Comparison of ENCODE assay signal across 10 mouse cellular contexts in genomic region chr12:109749256-109749655, GRCm38 (mm10).
A peak's percentile ranks its signal among the peaks of the same experiment; 100 is the strongest.
DNase-seq lines count a peak whose midpoint lies in the region; ATAC-seq lines count a peak whose summit lies in the region.
"Had no signal": no experiment of that assay in that cellular context is flagged by ENCODE, and none has a peak within 500 bp of the region (broad histone marks: within the 10 kb centered on the region; RNA-seq: fewer than 3 reads in every experiment).

No protein-coding gene starts in this region.

- peak overlapping the region; percentile 65 for H3K4me2 ChIP-seq in heart, embryonic 15.5 days
- H3K4me2 ChIP-seq in embryonic facial prominence, embryonic 11.5 days (ENCODE audit: low read depth, low read length): peak overlapping the region; percentile 10; the same call in 1 of the 2 replicates
- peak overlapping the region; percentile 59 for H3K4me2 ChIP-seq in hindbrain, embryonic 16.5 days (ENCODE audit: low read length)
- H3K4me2 ChIP-seq in midbrain, embryonic 14.5 days (ENCODE audit: low read length): peak overlapping the region; percentile 49

- 48% methylated on average over 2 of the region's 2 CpGs for WGBS in heart, embryonic 15.5 days
- WGBS in embryonic facial prominence, embryonic 11.5 days: 32% methylated on average over 2 of the region's 2 CpGs
- 25% methylated on average over 2 of the region's 2 CpGs for WGBS in hindbrain, embryonic 16.5 days
- WGBS in midbrain, embryonic 14.5 days: 36% methylated on average over 2 of the region's 2 CpGs

- ATAC-seq in heart, embryonic 15.5 days (replicated peaks; ENCODE audit: insufficient number of reproducible peaks, insufficient read depth, low FRiP score, low read depth): no peak
- peak; percentile 31; the same call in 1 of the 2 replicates for ATAC-seq in embryonic facial prominence, embryonic 11.5 days (replicated peaks; ENCODE audit: insufficient number of reproducible peaks, low FRiP score, low TSS enrichment, low read depth)
- ATAC-seq in hindbrain, embryonic 16.5 days: no peak; the same call in 1 of the 2 replicates
- 0 out of 2 replicates have a peak, but pooled peaks have one; percentile 13 for ATAC-seq in midbrain, embryonic 14.5 days (ENCODE audit: low FRiP score, low TSS enrichment)
- ATAC-seq in monocyte, adult 5-6 weeks (replicated peaks; ENCODE audit: insufficient number of reproducible peaks, low FRiP score, low TSS enrichment, poor library complexity, severe bottlenecking): no peak

- H3K27me3 ChIP-seq in heart, embryonic 15.5 days: no peaks in the 10 kb centered on the region
- no peaks in the 10 kb centered on the region for H3K27me3 ChIP-seq in embryonic facial prominence, embryonic 11.5 days (ENCODE audit: control insufficient read depth, insufficient read depth, low read length)
- no peaks in the 10 kb centered on the region for H3K27me3 ChIP-seq in hindbrain, embryonic 16.5 days (replicated peaks; ENCODE audit: control insufficient read depth, insufficient read depth, low read length)
- no peaks in the 10 kb centered on the region for H3K27me3 ChIP-seq in midbrain, embryonic 14.5 days (ENCODE audit: control insufficient read depth, insufficient read depth, low read length)
- H3K27me3 ChIP-seq: CH12.LX had no signal

- H3K9ac ChIP-seq in heart, embryonic 15.5 days: no peak overlapping the region
- peak overlapping the region; percentile 30 for H3K9ac ChIP-seq in embryonic facial prominence, embryonic 11.5 days (replicated peaks; ENCODE audit: low read length)
- H3K9ac ChIP-seq in hindbrain, embryonic 16.5 days (ENCODE audit: low read depth, low read length): peak overlapping the region; percentile 55
- H3K9ac ChIP-seq in midbrain, embryonic 14.5 days (replicated peaks; ENCODE audit: low read length): peak overlapping the region; percentile 49

- intact Hi-C loops in heart, postnatal 14 days (cut with DNase I): no loop called here

- H3K27ac ChIP-seq in heart, embryonic 15.5 days: no peak overlapping the region
- H3K27ac ChIP-seq in embryonic facial prominence, embryonic 11.5 days (replicated peaks; ENCODE audit: low read depth, low read length): peak overlapping the region; percentile 28; the same call in 1 of the 2 replicates
- H3K27ac ChIP-seq in hindbrain, embryonic 16.5 days (ENCODE audit: low read depth, low read length): peak overlapping the region; percentile 25; the same call in 1 of the 2 replicates
- peak overlapping the region; percentile 84 for H3K27ac ChIP-seq in midbrain, embryonic 14.5 days (replicated peaks; ENCODE audit: low read depth, low read length)

- H3K9me3 ChIP-seq in heart, embryonic 15.5 days (replicated peaks): no peaks in the 10 kb centered on the region
- H3K9me3 ChIP-seq in embryonic facial prominence, embryonic 11.5 days (replicated peaks; ENCODE audit: control insufficient read depth, low read length): no peaks in the 10 kb centered on the region
- H3K9me3 ChIP-seq in hindbrain, embryonic 16.5 days (ENCODE audit: control insufficient read depth, low read length): no peaks in the 10 kb centered on the region
- H3K9me3 ChIP-seq in midbrain, embryonic 14.5 days (ENCODE audit: control insufficient read depth, low read length): no peaks in the 10 kb centered on the region

- H3K4me3 ChIP-seq in heart, embryonic 15.5 days: peak overlapping the region; percentile 27; the same call in 1 of the 2 replicates
- no peak overlapping the region for H3K4me3 ChIP-seq in embryonic facial prominence, embryonic 11.5 days (ENCODE audit: low read depth, low read length)
- peak overlapping the region; percentile 24; the same call in 1 of the 2 replicates for H3K4me3 ChIP-seq in hindbrain, embryonic 16.5 days (ENCODE audit: low read length)
- H3K4me3 ChIP-seq in midbrain, embryonic 14.5 days (replicated peaks; ENCODE audit: low read depth, low read length): 0 out of 2 replicates have a peak overlapping the region, but pooled peaks have one; percentile 19

- H3K36me3 ChIP-seq in heart, embryonic 15.5 days: no peaks in the 10 kb centered on the region
- no peaks in the 10 kb centered on the region; the same call in 1 of the 2 replicates for H3K36me3 ChIP-seq in embryonic facial prominence, embryonic 11.5 days (replicated peaks; ENCODE audit: control insufficient read depth, insufficient read depth, low read depth, low read length)
- no peaks in the 10 kb centered on the region; the same call in 1 of the 2 replicates for H3K36me3 ChIP-seq in hindbrain, embryonic 16.5 days (ENCODE audit: control insufficient read depth, insufficient read depth, low read length)
- H3K36me3 ChIP-seq in midbrain, embryonic 14.5 days (ENCODE audit: control insufficient read depth, insufficient read depth, low read length): peaks cover 9% of the 10 kb centered on the region

- no peak for DNase-seq in heart, postnatal 14 days
- peak; percentile 60 for DNase-seq in embryonic facial prominence, embryonic 11.5 days (ENCODE audit: low spot score)
- DNase-seq in midbrain, embryonic 14.5 days: no peak
- no peak for DNase-seq in right cerebral cortex, postnatal 25 days
- DNase-seq in right cerebral cortex, postnatal 10 days (ENCODE audit: low spot score in 2 of 2): no peak
- DNase-seq: kidney, adult 9 months had no signal

- peaks cover 11% of the 10 kb centered on the region for H3K4me1 ChIP-seq in heart, embryonic 15.5 days (replicated peaks)
- H3K4me1 ChIP-seq in embryonic facial prominence, embryonic 11.5 days (ENCODE audit: control insufficient read depth, insufficient read depth, low read length): peaks cover 15% of the 10 kb centered on the region
- peaks cover 19% of the 10 kb centered on the region for H3K4me1 ChIP-seq in hindbrain, embryonic 16.5 days (ENCODE audit: control insufficient read depth, insufficient read depth, low read depth, low read length)
- peaks cover 40% of the 10 kb centered on the region for H3K4me1 ChIP-seq in midbrain, embryonic 14.5 days (ENCODE audit: control insufficient read depth, insufficient read depth, low read length)

Comparison
In these comparisons a context has a peak if more than half of its experiments do, and no peak if none do; other contexts are left out.
1. ATAC-seq: peak in embryonic facial prominence, embryonic 11.5 days (single experiment) and midbrain, embryonic 14.5 days (single experiment); none in heart, embryonic 15.5 days (single experiment), hindbrain, embryonic 16.5 days (single experiment) and monocyte, adult 5-6 weeks (single experiment).
2. H3K4me2 ChIP-seq: peak in every context shown above with its lines; median percentile 65 in heart, embryonic 15.5 days; 59 in hindbrain, embryonic 16.5 days; 49 in midbrain, embryonic 14.5 days; 10 in embryonic facial prominence, embryonic 11.5 days.